Mouse (Mus musculus) olfactory bulb, adult 2 months (tissue): Measurements from ENCODE around the gene Ccdc117.

Source experiments
- CTCF ChIP-seq: fragments of 200-500 bp; IDR thresholded peaks from 2 replicates; pipeline ENCODE4 v1.5.1; 2012; ENCODE audit warnings: low read depth, mild to moderate bottlenecking, low read length, moderate library complexity; ENCODE audit not compliant: insufficient read depth
- POLR2A ChIP-seq: fragments of 200-500 bp; IDR thresholded peaks from 2 replicates; pipeline ENCODE4 v1.6.1; 2012; ENCODE audit warnings: mild to moderate bottlenecking, low read depth, low read length, moderate library complexity; ENCODE audit not compliant: insufficient read depth

DNA sequence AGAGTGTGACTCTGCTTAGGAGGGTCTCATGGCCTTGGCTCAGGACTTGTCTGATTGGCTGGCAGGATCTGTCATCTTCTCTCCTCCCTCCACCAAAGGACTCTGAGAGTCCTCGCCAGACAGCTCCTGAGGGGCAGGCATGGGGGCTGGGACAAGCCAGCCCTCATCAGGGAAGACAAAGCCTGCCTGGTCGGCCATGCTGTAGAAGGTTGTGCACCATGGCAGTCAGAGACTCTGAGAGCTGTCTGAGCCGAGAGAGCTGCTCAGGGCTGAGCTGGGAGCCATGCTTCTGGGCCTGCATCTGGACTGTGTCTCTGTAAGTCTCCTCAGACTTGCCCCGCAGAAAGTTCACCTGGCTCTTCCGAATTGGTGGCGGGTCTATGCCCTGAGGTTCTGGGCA, 21.9 kb upstream of the Ccdc117 start:
- TF ChIP-seq CTCF (no peak), POLR2A (no peak)
